Mouse (Mus musculus) G1E-ER4 (cell line): Measurements from ENCODE around the gene Ryr3. TPM values are rescaled to one million over a fixed set of nuclear protein-coding genes. Genes with fewer than 3 reads are reported as not detected.

Source experiments
- GATA1 ChIP-seq: IDR thresholded peaks from one replicate; pipeline ENCODE4 v1.8.0; 2012; ENCODE audit warnings: low read length, inconsistent platforms
- polyA plus RNA-seq: library from polyadenylated mRNA; stranded (reverse); fragments of >175 nt; gene quantifications from 2 replicates; pipeline ENCODE4 v1.2.3, GENCODE M21; 2012

The Ryr3 gene
- polyA plus RNA-seq, 1 experiment: not detected

DNA sequence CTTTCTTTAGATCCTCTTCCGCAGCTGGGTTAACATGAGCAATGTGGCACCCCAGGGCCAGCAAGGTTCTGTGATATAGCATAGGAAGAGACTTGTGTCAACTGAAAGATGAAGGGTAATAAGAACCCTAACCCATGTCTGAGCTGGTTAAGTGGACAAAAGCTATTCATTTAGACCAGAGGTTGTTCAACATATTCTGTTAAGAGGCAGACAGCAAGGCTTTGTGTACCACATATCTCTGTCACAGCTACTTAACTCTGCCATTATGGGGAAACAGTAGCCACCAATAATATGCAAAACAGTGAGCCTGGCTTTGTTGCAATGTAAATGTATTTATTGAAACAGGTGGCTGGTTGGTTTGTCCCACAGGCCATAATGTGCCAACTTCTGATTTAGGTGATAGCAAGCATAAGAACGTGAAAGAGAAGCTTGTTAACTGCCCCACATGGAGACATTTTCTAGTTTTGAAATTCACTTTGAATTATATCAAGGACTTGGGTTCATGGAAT, 350.8 kb downstream of the Ryr3 start:
- TF ChIP-seq GATA1: no peak

DNA sequence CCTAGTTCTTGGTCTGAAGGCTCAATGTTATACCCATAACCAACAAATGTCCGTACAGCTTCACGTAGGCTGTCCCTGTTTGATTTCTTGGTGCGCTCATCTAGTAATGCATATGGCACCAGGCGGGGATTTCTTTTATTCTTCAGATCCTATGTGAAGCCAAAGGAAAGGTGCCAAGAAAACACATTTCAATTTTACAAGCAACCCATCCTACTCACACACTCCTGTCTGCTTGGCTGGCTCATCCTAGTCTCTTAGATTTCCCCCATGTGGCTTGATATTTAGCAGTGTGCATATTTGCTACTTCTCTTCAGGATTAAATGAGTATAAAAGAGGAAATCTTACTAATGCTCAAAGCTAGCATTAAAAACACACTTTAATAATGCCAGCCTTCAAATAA, 355.1 kb downstream of the Ryr3 start:
- no peak for TF ChIP-seq GATA1

DNA sequence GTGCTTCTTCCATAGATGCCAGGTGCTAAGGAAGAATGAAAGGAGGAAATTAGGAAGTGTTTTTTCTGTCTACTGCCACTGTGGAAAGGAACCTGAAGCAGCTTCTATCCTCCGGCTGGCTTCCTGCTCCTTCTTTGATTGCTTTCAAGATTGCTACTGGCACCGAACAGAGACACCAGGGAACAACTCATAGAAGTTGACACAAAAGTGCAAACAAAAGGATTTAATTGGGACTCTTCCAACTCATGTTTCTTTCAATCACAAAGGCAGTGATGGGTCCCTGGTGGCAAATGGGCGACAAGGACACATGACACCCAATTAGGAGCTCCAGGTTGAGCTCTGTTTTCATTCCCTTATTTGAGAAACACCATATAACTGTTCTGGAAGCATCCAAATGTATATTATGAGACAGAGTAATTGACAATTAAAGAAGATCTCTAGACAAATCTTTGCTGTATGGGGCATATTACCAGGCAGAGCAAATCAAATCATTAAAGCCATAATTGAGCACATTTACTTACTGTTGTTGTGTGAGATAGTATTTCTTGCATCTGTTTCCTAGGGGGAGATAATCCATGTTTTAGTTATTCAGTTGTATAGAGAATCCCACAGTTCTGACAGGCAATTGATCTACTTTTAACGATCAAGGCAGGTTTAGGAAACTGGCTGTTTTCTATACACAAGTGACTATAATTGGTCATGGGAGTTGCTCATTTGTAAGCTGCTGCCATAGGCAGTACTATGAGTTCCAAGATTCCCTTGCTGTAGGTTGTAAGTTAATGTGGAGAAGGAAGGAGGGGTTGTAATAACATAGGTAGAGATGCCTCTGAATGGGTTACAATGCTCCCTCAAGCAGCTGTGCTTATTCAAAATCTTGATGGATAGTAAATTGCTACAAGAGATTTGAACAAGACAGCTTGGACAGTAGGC, 371.0 kb downstream of the Ryr3 start:
- TF ChIP-seq GATA1: no peak

DNA sequence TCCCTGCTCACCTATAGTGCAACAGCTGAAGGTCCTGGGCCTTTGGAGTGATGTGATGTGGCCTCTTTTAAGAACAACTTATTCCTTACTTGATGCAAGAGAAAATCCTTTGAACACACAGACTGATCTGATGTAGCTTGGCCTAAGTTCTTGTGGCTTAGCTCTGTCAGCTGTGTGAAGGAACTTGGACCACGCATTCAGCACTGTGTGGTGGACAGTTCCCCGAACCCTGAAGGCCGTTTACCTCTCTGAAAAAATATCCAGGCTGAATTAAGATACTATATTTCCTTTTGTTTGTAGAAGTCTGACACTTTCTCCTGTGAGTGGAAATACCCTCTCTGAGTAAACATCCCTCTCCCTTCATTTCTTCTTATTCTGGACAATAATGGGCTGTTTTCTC, 374.0 kb downstream of the Ryr3 start:
- no peak for TF ChIP-seq GATA1

DNA sequence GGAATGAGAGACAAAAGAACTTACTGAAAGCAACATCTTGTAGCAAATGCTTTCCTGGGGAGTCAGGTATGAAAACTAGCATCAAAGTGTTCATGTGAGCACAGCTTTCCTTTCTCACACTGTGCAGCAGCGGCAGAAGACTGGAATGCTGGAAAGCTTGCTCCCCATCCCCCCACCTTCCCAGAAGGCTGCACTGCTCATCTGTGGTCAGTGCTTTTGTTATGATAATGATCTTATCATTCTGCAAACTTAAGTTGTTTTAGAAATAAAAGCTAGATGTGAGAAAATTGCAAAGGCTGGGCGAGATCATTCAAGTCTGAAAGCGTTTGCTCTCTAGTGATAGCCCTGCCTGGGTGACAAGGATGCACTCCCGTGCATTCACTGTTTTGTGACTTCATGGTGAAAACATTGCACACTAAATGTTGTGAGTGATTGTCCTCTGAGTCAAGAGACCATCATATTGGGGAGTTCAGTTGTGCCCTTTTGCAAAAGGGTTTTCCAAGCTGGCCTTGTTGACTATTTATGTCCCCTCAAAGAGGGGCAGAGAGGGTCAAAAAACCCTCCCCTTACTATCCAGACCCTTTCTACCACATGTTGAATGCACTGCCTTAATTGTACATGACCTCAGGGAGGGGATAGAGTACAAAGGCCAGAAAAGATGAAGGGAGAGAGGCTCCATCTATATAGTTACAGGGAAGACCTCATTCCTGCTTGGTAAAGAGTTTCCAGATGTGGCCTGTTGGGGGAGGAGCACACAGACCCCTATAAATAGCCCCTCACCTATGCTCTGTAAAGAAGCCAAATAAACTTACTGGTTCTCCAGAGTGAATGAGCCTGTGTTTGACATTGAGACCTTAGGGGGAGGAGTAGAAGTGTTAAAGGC, 385.2 kb downstream of the Ryr3 start:
- no peak for TF ChIP-seq GATA1

DNA sequence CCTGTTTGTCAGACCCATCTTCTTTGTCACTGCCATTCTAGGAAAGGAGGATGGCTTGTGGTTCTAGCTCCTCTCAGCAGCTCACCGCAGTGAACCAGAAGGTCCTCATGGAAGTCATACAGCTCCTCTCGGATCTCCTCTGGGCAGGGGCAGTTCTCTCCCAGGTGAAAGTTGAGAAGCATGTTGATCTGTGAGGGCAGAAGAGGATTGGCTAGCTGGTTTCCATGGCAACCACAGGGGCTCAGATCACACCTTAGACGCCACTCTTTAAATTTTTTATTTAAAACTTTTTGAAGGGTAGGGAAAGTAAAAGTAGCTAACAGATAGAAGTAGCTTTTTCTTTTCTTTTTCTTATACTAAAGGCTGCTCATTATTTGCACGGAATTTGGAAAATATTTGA, 390.3 kb downstream of the Ryr3 start:
- no peak for TF ChIP-seq GATA1

GRCm38 (mm10) chr2:112822721-112823120, 394.2 kb downstream of the Ryr3 start:
- TF ChIP-seq GATA1: no peak

DNA sequence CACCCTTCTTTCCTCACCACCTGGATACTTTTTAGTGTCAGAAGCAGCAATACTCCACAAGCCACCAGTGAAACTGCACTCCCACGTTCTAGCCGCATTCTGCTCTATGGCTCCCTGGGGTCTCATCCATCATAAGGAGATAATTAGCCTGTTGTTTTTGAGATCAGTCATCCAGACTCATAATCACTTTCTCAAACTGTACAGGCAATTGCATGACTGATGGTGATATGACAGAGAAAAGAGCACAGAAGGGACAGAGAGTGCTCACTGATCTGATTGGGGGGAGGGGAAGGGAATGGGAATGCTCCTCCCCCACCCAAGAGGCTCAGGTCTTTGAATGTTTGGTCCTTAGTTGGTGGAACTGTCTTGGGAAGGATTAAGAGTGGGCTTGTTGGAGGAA, 397.8 kb downstream of the Ryr3 start:
- no peak for TF ChIP-seq GATA1

- TF ChIP-seq GATA1: no peak
These were observed 399.9 kb downstream of the Ryr3 start for GRCm38 (mm10) chr2:112816976-112817375.

DNA sequence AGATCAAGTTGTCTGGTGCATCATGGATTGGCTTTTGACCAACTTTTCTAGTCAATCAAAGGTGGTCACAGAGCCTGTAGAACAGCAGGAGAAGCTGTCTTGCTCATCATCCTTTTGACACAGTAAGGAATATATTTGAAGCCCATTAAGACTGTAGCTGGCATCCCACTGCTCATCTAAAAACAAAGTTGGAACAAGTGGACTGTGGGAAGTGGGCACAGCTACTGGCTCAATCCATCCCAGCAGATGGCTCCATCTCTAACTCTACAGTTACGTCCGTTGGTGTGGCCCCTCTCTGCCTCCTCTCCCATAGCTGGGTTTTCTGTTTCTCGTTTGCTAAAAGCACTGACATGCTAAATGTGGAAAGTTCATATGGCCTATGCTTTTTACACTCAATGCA, 400.9 kb downstream of the Ryr3 start:
- TF ChIP-seq GATA1: no peak

DNA sequence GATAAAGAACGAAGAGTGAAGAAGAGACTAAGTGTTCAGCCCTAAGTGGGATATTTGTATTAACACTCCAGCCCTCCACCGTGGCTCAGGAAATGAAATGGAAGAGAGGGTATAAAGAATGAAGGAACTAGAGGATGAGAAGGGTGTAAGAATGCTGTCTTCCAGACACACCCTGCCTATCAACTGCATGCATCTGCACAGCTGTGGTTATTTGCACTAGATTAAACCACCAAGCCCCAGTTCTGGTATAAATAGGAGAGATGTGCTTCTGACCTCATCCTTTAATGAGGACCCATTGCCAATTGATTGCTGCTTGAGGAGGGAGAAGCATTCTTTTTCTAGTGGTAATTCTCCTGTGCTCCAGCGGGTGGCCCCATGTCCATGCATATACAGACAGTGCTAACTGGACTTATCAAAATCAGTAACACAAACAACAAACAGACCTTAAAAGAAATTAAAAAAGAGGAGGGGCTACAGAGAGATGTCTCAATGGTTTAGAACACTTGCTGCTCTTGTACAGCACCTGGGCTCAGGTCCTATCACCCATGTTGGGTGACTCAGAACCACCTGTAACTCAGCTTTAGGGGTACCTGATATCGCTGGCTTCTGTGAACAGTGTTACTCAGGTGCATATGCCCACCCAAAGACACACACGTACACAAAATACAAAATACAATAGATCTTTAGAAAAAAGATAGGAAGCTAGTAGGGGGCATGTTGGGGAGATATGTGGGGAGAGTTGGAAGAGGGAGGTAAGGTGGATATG, 404.1 kb downstream of the Ryr3 start:
- no peak for TF ChIP-seq GATA1

DNA sequence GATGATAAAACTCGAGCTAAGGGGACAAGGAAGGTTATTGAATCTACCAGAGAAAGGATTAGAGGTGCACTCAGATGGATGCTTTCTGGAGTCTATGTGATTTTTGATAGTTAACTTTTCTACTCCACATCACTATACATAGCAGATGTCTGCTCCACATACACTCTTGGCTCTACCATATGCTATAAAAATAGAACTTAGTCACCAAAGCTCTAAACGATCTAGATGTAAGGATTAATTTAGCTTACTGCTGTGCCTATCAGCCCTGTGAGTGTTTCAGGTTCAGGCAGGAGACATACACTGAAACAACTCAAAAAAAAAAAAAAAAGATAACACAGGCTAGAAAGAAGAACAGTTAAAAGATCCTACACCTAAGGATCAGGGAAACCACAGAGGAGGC, 410.9 kb downstream of the Ryr3 start:
- TF ChIP-seq GATA1: no peak

DNA sequence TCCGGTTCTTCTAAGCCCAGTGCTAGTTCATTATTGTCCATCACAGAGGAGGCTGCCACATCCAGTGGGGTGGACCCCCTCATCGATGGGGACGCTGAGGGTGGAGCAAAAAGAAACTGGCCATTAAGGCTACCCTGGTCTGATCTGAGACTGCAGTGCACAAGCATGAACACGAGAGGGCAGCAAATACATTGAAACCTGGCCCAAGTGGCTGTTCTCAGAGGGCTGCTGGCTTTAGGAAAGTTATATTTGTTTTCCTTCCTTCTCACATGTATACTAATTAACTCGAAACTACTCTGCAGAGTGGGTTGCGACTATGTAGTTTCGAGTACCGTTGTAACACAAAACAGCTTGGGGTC, 416.9 kb downstream of the Ryr3 start:
- no peak for TF ChIP-seq GATA1

- TF ChIP-seq GATA1: no peak
These were observed 417.4 kb downstream of the Ryr3 start for GRCm38 (mm10) chr2:112799351-112799994.

- no peak for TF ChIP-seq GATA1
These were observed 435.3 kb downstream of the Ryr3 start for GRCm38 (mm10) chr2:112781631-112782030.
